Mouse (Mus musculus) kidney, embryonic 16.5 days (tissue): ENCODE measurements around the gene Rps13. TPM values are rescaled to one million over a fixed set of nuclear protein-coding genes. Genes with fewer than 3 reads are reported as not detected.

ENCODE experiments used
- ATAC-seq: fragments of 200-750 bp; cut with Nextera tagmentation; 2 replicates; pipeline ENCODE4 v1.8.0; 2017; ENCODE audit warnings: moderate TSS enrichment; ENCODE audit not compliant: low FRiP score, low TSS enrichment
- H3K27ac ChIP-seq: fragments of 300-500 bp; sonication (generic); 2 replicates; pipeline ENCODE4 v1.5.1; 2014; ENCODE audit warnings: low read length
- H3K27me3 ChIP-seq: fragments of 300-500 bp; sonication (generic); 2 replicates; pipeline ENCODE4 v1.6.1; 2014; ENCODE audit warnings: low read length, control low read depth, mixed read lengths; ENCODE audit not compliant: insufficient read depth
- H3K36me3 ChIP-seq: fragments of 300-500 bp; sonication (generic); 2 replicates; pipeline ENCODE4 v1.6.1; 2014; ENCODE audit warnings: low read length, control low read depth, mixed read lengths; ENCODE audit not compliant: insufficient read depth
- H3K4me1 ChIP-seq: fragments of 300-500 bp; sonication (generic); 2 replicates; pipeline ENCODE4 v1.6.1; 2014; ENCODE audit warnings: low read length, control low read depth, mixed read lengths; ENCODE audit not compliant: insufficient read depth
- H3K4me2 ChIP-seq: fragments of 300-500 bp; sonication (generic); replicated peaks from 2 replicates; pipeline ENCODE4 v1.6.1; 2014; ENCODE audit warnings: low read depth, low read length
- H3K4me3 ChIP-seq: fragments of 300-500 bp; sonication (generic); 2 replicates; pipeline ENCODE4 v1.5.1; 2014; ENCODE audit warnings: mild to moderate bottlenecking, low read length
- H3K9ac ChIP-seq: fragments of 300-500 bp; sonication (generic); replicated peaks from 2 replicates; pipeline ENCODE4 v1.6.1; 2014; ENCODE audit warnings: low read length
- H3K9me3 ChIP-seq: fragments of 300-500 bp; sonication (generic); 2 replicates; pipeline ENCODE4 v1.6.1; 2016; ENCODE audit warnings: low read length, control low read depth
- WGBS: fragments of 180-500 bp; shearing (Covaris S2); extraction: QIAGEN DNeasy Blood & Tissue Kit; methylation state at CpG from one replicate; pipeline ENCODE4 v1.1.7; 2014; 5-methylcytosine and 5-hydroxymethylcytosine counted together
- polyA plus RNA-seq: library from polyadenylated mRNA; unstranded; fragments of >200 nt; fragmentation: Nextera tagmentation; extraction: Ambion mirVana; gene quantifications from 2 replicates; pipeline ENCODE4 v1.2.1, GENCODE M21; 2015

Gene Rps13
- polyA plus RNA-seq, 1 experiment from 2014 or later: 729 TPM

DNA sequence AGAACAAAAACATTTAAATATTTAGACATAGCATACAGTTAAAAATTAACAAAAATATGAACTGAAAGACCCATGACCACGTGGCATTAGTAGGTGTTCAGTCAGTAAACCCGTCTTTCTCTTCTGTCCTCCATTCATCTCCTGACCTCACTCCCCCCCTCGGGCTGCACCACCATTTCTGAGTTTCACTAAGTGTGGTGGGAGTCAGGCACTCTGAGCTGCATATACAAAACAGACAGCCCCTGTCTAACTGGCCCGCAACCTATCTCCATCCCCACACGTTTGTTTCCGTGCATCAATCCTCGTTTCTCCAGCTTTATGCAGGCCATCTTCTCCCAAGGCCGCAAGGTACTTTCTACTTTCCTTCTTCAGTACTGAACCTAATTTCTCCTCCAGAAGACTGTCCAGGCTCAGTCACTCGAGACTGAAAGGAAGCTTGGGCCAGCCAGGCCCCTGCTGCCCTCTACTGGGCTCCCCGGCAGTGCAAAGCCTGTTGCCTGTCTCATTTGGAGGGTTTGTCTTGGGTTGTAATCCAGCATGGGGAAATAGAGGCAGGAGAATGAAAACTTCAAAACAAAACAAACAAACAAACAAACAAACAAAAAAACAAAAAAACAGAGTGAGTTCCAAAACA is 10.5 kb downstream of the Rps13 start:
- 33% methylated on average over 10 of the region's 10 CpGs for WGBS
- H3K9me3 ChIP-seq: no peaks in the 10 kb centered on the region
- no peaks in the 10 kb centered on the region for H3K27me3 ChIP-seq
- H3K4me1 ChIP-seq: no peaks in the 10 kb centered on the region
- no peak overlapping the region for H3K4me3 ChIP-seq
- ATAC-seq: peak; percentile 76
- H3K36me3 ChIP-seq: no peaks in the 10 kb centered on the region
- no peak overlapping the region for H3K4me2 ChIP-seq
- no peak overlapping the region for H3K27ac ChIP-seq
- H3K9ac ChIP-seq: no peak overlapping the region

DNA sequence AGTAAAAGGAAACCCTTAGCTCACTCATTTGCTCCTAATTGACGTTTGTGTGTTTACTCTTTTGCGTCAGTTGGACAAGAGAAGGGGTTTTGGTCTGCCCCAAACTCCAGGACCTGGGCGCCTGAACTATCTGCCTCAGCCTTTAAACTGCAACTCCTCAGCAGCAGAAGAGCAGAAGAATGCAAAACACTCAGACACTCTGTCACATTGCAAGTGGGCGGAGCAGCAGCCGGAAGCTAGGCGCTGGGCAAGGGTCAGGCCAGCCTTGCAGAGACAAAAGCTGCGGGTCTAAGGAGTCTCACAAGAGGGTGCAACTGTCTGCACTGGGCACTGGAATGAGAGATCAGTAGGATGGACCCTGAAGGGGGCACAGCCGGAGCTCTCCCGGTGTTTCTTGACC is 24.5 kb downstream of the Rps13 start:
- 20% methylated on average over 9 of the region's 9 CpGs for WGBS
- Histone ChIP-seq H3K36me3 (no peaks in the 10 kb centered on the region), H3K4me2 (peak overlapping the region; percentile 97), H3K27ac (peak overlapping the region; percentile 86), H3K4me3 (peak overlapping the region; percentile 14; the same call in 1 of the 2 replicates), H3K27me3 (peaks cover 10% of the 10 kb centered on the region; the same call in 1 of the 2 replicates), H3K4me1 (peaks cover 12% of the 10 kb centered on the region), H3K9me3 (no peaks in the 10 kb centered on the region), H3K9ac (no peak overlapping the region)
- peak; percentile 37 for ATAC-seq

DNA sequence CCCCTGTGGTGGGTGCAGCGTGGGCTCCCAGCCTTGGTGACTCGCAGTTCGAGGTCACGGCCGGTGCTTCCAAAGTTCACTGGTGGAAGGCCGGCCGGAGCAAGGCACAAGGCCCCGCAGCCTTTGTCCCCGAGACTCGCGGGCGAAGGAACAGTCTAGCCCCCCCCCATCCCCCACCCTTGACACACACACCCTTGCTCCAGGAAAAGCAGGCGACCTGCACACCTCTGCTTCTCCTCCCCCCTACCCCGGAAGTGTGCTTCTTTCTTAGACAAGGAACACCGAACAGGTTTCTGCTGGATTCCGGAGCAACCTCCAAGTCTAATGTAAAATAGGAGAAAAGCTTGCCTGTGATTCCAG is 25.4 kb downstream of the Rps13 start:
- Histone ChIP-seq H3K27ac (peak overlapping the region; percentile 86), H3K4me2 (peak overlapping the region; percentile 97), H3K4me3 (peak overlapping the region; percentile 78), H3K9me3 (no peaks in the 10 kb centered on the region), H3K9ac (peak overlapping the region; percentile 68), H3K36me3 (no peaks in the 10 kb centered on the region), H3K27me3 (peaks cover 10% of the 10 kb centered on the region; the same call in 1 of the 2 replicates), H3K4me1 (peaks cover 12% of the 10 kb centered on the region)
- ATAC-seq: peak; percentile 66
- WGBS: 4% methylated on average over 16 of the region's 16 CpGs

DNA sequence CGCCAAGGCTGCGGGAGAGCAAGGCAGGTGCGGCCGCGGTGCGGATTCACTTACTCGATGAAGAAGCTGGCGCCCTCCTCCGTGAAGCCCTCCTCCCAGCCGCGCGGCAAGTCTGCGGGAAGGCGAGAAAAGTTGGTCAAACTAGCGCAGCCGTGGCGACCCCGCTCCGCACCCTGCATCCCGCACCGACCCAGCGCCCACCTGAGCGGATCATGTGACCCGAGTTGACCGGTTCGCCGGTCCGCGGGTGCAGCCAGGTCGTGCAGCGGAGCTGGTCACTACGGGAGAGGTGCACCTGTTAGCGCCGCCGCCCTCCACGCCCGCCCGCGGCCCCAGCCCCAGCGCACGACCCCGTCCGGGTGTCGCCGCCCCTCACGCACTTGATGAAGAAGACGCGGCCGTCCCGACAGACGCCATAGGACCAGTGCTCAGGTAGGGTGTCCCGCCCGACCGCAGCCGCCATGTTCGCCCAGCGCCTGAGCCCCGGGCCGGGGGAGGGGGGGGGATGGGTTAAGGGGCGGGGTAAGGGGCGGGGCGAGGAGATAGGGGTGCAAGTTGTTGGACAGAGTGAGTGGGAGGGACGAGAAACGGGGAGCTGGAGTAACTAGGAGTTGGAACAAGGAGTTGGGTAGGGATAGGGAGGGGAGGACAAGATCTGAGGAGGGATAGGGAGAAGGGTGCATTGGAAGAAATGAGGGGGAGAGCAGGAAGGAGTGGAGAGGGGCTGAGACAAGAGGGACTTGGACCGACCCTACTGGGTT is 25.9 kb downstream of the Rps13 start, which contains the start of gene Plekha7:
Plekha7 (minus strand) TSS at position 506 of the 761 bp plus-strand sequence.
- peak within 1 kb of the TSS; percentile 86 for H3K27ac ChIP-seq
- H3K9me3 ChIP-seq: no peaks in the 10 kb centered on the region
- peak within 1 kb of the TSS; percentile 78 for H3K4me3 ChIP-seq
- H3K4me1 ChIP-seq: peaks cover 12% of the 10 kb centered on the region
- ATAC-seq: peak; percentile 79
- WGBS: under 1% methylated on average over 49 of the region's 65 CpGs
- peak within 1 kb of the TSS; percentile 68 for H3K9ac ChIP-seq
- peak within 1 kb of the TSS; percentile 97 for H3K4me2 ChIP-seq
- H3K36me3 ChIP-seq: no peaks in the 10 kb centered on the region
- H3K27me3 ChIP-seq: peaks cover 10% of the 10 kb centered on the region; the same call in 1 of the 2 replicates

DNA sequence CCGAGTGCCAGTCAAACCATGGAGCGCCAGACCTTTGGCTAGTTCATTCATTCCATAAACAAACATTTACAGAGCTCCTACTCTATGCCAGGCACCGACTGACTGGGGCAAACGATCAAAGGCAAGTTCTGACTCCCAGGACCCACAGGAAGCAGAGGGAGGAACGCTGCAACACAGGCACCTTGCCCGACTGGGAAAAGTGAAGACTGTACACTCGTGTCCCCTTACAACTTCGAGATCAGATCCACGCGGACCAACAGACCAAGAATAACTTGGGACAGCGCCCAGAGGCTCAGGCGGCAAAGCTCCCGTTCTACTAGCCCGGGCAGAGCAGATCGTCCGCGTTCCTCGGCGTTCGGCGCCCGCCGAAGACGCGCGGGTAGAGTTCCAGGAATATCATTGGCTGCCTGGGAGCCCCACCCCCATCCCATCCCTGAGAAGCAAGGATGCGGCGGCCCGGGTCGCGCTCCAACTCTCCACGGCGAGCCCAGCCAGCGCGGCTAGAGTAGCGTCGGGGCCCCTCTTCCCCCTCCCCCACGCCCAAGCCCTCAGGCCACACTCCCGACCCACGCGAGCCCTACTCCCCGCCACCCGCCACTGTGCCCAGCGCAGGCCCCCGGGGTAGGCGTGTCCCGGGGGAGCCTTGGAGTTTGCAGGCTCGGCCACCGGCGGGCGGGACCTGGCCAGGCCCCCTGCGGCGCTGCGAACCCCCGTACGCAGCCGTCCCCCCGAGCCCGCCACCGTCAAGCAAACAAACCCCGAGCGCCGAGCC is 26.7 kb downstream of the Rps13 start:
- Histone ChIP-seq H3K27ac (peak overlapping the region; percentile 86), H3K4me2 (peak overlapping the region; percentile 97), H3K9ac (peak overlapping the region; percentile 68), H3K4me1 (peaks cover 12% of the 10 kb centered on the region), H3K4me3 (peak overlapping the region; percentile 78), H3K27me3 (peaks cover 10% of the 10 kb centered on the region; the same call in 1 of the 2 replicates), H3K9me3 (no peaks in the 10 kb centered on the region), H3K36me3 (no peaks in the 10 kb centered on the region)
- WGBS: under 1% methylated on average over 63 of the region's 63 CpGs
- peak; percentile 83 for ATAC-seq

DNA sequence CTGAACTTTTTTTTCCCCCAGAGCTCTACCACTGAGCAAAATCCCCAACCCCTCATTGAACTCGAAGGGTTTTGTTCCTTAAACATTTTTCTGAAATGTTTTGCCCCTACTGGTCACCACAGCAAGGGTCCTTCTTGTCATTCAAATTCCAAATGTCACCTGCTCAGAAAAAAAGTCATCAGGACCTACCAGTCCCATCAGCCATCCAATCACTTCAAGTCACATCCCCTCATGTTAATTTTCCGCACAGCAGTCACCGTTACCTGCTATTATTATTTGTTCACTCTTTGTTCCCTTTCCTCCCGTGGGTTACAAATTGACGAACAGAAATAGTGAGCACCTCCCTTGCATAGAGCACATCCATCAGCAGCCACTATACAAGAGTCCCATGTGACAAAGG is 27.4 kb downstream of the Rps13 start:
- WGBS: 21% methylated on average over 5 of the region's 5 CpGs
- no peaks in the 10 kb centered on the region for H3K36me3 ChIP-seq
- peaks cover 10% of the 10 kb centered on the region; the same call in 1 of the 2 replicates for H3K27me3 ChIP-seq
- peaks cover 12% of the 10 kb centered on the region for H3K4me1 ChIP-seq
- H3K9me3 ChIP-seq: no peaks in the 10 kb centered on the region
- no peak for ATAC-seq
- H3K27ac ChIP-seq: no peak overlapping the region
- peak overlapping the region; percentile 97 for H3K4me2 ChIP-seq
- H3K4me3 ChIP-seq: peak overlapping the region; percentile 78
- H3K9ac ChIP-seq: 0 out of 2 replicates have a peak overlapping the region, but pooled peaks have one; percentile 68

DNA sequence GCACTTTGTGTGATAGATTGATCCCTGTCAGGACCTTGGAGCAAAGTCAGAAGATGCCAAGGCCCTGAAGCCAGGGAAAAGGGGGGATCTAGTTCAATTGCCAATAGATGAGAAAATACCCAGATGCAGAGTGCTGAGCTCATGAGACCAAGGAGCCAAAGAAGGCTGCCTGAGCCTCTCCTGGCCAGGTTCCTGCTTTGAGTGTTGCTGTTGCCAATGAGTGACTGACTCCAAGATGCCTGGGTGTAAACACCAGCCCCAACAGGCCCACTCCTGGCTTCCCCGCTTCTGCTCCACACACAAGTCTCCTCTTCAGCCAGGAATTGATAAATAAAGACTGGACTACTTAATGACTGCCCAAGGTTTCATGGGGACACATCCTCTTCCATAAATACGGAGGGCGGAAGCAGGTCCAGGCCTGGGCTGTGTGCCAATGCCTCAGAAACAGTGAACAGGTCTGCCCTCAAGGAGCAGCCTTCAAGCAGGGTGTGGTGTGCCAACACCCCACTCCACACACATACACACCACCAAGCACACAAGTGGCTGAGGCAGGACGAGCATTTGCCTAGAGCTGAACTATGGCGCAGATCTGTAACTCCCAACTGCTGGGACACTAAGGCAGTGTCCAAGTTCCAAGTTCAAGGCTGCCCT is 32.2 kb downstream of the Rps13 start:
- no peak for ATAC-seq

DNA sequence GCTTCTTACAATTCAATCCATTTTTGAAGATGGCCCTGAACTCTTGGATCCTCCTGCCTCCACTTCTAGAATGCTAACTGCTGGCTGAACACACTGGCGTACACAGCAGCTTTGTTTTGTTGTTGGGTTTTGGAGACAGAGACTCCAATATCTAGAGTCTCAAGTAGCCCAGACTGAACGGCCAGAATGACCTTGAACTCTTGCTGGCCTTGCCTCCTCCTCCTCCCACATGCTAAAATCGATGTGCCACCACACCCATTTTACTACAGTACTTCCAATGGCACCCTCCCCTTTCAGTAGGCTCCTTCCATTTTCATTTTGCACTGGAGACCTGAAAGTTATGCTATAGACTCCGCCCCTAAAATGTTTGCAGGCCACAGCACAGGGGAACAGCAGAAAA is 32.9 kb downstream of the Rps13 start:
- ATAC-seq: no peak
- 59% methylated on average over 4 of the region's 4 CpGs for WGBS
- Histone ChIP-seq H3K4me2 (no peak overlapping the region), H3K4me3 (no peak overlapping the region), H3K27me3 (peaks cover 4% of the 10 kb centered on the region; the same call in 1 of the 2 replicates), H3K27ac (no peak overlapping the region), H3K9ac (no peak overlapping the region), H3K9me3 (no peaks in the 10 kb centered on the region), H3K36me3 (no peaks in the 10 kb centered on the region), H3K4me1 (no peaks in the 10 kb centered on the region)

More for the DNA sequence above, 32.2 kb downstream of the Rps13 start:
- no peak overlapping the region for H3K4me3 ChIP-seq
- 93% methylated on average over 5 of the region's 5 CpGs for WGBS
- H3K27ac ChIP-seq: no peak overlapping the region
- H3K27me3 ChIP-seq: peaks cover 4% of the 10 kb centered on the region; the same call in 1 of the 2 replicates
- H3K9me3 ChIP-seq: no peaks in the 10 kb centered on the region
- no peaks in the 10 kb centered on the region for H3K36me3 ChIP-seq
- H3K9ac ChIP-seq: no peak overlapping the region
- H3K4me2 ChIP-seq: no peak overlapping the region
- peaks cover 3% of the 10 kb centered on the region; the same call in 1 of the 2 replicates for H3K4me1 ChIP-seq

DNA sequence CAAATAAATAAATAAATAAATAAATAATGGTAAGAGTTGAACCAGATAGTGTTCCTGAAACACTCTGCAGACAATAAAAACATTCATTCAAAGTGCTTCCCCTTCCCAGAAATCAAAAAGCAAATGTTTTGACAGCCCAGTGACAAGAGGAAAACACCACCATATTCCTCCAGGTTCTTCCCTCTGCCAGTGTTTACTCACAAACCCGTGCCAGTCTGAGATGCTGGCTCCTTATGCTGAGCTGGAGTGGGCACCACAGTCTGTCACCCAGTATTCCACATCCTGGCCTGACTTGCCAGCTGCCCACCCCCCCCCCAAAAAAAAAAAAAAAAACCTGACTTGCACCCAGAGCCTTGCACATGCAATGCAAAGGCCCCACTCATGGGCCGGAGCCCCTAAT is 35.1 kb downstream of the Rps13 start:
- 84% methylated on average over 2 of the region's 2 CpGs for WGBS
- Histone ChIP-seq H3K27ac (no peak overlapping the region), H3K4me1 (peaks cover 8% of the 10 kb centered on the region), H3K9me3 (no peaks in the 10 kb centered on the region), H3K27me3 (no peaks in the 10 kb centered on the region), H3K9ac (no peak overlapping the region), H3K36me3 (no peaks in the 10 kb centered on the region), H3K4me2 (no peak overlapping the region), H3K4me3 (no peak overlapping the region)
- no peak for ATAC-seq
